Mouse (Mus musculus): Measurements from ENCODE around the gene Sfxn5. TPM values are rescaled to one million over a fixed set of nuclear protein-coding genes. Genes with fewer than 3 reads are reported as not detected.

Gene Sfxn5
- total and polyA plus RNA-seq, 3 experiments, result 1.8 to 3.0 TPM; not detected in 1

- TF ChIP-seq UBTF (IDR thresholded peaks at IDR 0.05; ENCODE audit: borderline replicate concordance, insufficient read depth, low read depth, low read length), result no peak
- no peak for TF ChIP-seq ZNF384 (IDR thresholded peaks at IDR 0.05; ENCODE audit: low read depth, low read length)
- TF ChIP-seq HCFC1 (IDR thresholded peaks at IDR 0.05; ENCODE audit: low read depth, low read length), result no peak
- TF ChIP-seq USF2 (IDR thresholded peaks at IDR 0.05; ENCODE audit: borderline replicate concordance in 1 of 2, insufficient read depth in 1 of 2, low read depth in 1 of 2, low read length in 2 of 2), result no peak
- no peak for TF ChIP-seq CHD2 (IDR thresholded peaks at IDR 0.05; ENCODE audit: low read length)
- no peak for TF ChIP-seq ZKSCAN1 (IDR thresholded peaks at IDR 0.05; ENCODE audit: low read depth, low read length)
- no peak for TF ChIP-seq RAD21 (IDR thresholded peaks at IDR 0.05; ENCODE audit: low read depth, low read length)
- no peak for TF ChIP-seq POLR2AphosphoS5 (IDR thresholded peaks at IDR 0.05; ENCODE audit: borderline replicate concordance, low read depth, low read length)
- TF ChIP-seq ETS1 (IDR thresholded peaks at IDR 0.05; ENCODE audit: low read depth, low read length), result no peak
- TF ChIP-seq ZC3H11A (IDR thresholded peaks at IDR 0.05; ENCODE audit: low read depth, low read length), result no peak
- no peak for TF ChIP-seq CHD1 (IDR thresholded peaks at IDR 0.05; ENCODE audit: low read depth, low read length)
- H3K27me3 ChIP-seq (ENCODE audit: control insufficient read depth in 1 of 2, insufficient read depth in 2 of 2, low read length in 2 of 2), result no peaks in the 10 kb centered on the region; a peak in 1 of 4 replicates
- H3K27ac ChIP-seq (ENCODE audit: control insufficient read depth, low read depth, low read length), result no peak overlapping the region
Measured at GRCm38 (mm10) chr6:85206939-85207285, 126.3 kb downstream of the Sfxn5 start.

DNA sequence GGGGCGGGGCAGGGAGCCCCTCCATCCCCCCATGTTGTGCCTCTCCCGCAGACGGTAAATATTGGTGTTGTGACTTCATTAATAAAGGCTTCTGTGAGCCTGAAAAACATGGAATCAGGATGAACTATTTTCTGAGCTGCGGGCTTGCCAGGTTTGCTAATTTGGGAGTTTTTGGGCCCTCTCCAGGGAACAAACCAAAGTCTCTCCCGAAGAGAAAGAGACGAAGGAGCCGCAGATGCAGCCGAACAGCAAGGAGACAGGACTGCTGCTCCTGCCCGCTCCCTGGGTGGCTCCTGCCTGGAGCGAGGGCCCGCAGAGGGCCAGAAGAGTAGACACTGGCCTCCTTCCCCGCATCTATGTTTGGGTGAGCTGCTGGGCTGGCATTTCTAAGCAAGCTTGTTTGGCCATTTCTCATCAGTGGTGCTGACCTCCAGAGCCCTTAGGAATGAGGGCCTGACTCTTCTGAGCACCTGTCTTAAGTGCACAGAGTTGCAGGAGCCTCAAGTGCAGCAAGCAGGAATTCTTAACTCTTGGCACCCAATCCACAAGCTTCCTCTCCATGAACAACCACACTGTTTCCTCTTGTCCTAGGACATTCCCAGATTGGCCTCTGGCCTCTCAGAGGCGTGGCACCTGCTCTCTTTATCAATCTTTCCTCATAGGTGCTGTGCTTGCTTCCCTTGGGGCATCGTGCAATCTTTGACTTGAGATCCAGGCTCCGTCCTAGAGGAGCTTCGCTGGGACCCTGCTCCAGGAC lies 126.9 kb downstream of the Sfxn5 start:
- no peak overlapping the region for H3K4me3 ChIP-seq (ENCODE audit: control insufficient read depth in 1 of 2, insufficient read depth in 1 of 2, low read depth in 2 of 2, low read length in 2 of 2)
- H3K27me3 ChIP-seq (ENCODE audit: control insufficient read depth in 1 of 2, insufficient read depth in 2 of 2, low read length in 2 of 2), result no peaks in the 10 kb centered on the region; a peak in 1 of 4 replicates
- no peak for DNase-seq (ENCODE audit: low read depth, low spot score)
- TF ChIP-seq ZNF384 (IDR thresholded peaks at IDR 0.05; ENCODE audit: low read depth, low read length), result no peak
- no peak for TF ChIP-seq GATA1 (IDR thresholded peaks at IDR 0.05; ENCODE audit: low read depth, low read length)
- TF ChIP-seq SIN3A (IDR thresholded peaks at IDR 0.05; ENCODE audit: low read length), result no peak
- TF ChIP-seq ELF1 (IDR thresholded peaks at IDR 0.05; ENCODE audit: low read depth, low read length), result no peak
- no peak for TF ChIP-seq ETS1 (IDR thresholded peaks at IDR 0.05; ENCODE audit: low read depth, low read length)
- TF ChIP-seq E2F4 (IDR thresholded peaks at IDR 0.05; ENCODE audit: borderline replicate concordance, low read depth, low read length), result no peak
- TF ChIP-seq USF1 (IDR thresholded peaks at IDR 0.05; ENCODE audit: low read depth, low read length), result no peak
- no peak for TF ChIP-seq GABPA (IDR thresholded peaks at IDR 0.05; ENCODE audit: low read depth, low read length)
- TF ChIP-seq RCOR1 (IDR thresholded peaks at IDR 0.05; ENCODE audit: low read depth, low read length), result no peak
- H3K9me3 ChIP-seq (replicated peaks; ENCODE audit: insufficient read depth, low read length), result no peaks in the 10 kb centered on the region
- no peaks in the 10 kb centered on the region for H3K4me1 ChIP-seq (ENCODE audit: control insufficient read depth in 1 of 2, insufficient read depth in 2 of 2, low read length in 2 of 2)
- H3K9ac ChIP-seq (ENCODE audit: control insufficient read depth, low read depth, low read length, poor library complexity, severe bottlenecking), result no peak overlapping the region
- H3K79me2 ChIP-seq (ENCODE audit: control insufficient read depth, insufficient read depth, low read length, poor library complexity), result no peaks in the 10 kb centered on the region
- H3K36me3 ChIP-seq (ENCODE audit: control insufficient read depth in 1 of 2, insufficient read depth in 2 of 2, low read length in 2 of 2), result no peaks in the 10 kb centered on the region
- no peak overlapping the region for H3K27ac ChIP-seq (ENCODE audit: control insufficient read depth, low read depth, low read length)

More at GRCm38 (mm10) chr6:85206939-85207285, 126.3 kb downstream of the Sfxn5 start:
- Histone ChIP-seq H3K36me3 (ENCODE audit: control insufficient read depth in 1 of 2, insufficient read depth in 2 of 2, low read length in 2 of 2) (no peaks in the 10 kb centered on the region), H3K9ac (ENCODE audit: control insufficient read depth, low read depth, low read length, poor library complexity, severe bottlenecking) (no peak overlapping the region), H3K79me2 (ENCODE audit: control insufficient read depth, insufficient read depth, low read length, poor library complexity) (no peaks in the 10 kb centered on the region), H3K4me1 (ENCODE audit: control insufficient read depth in 1 of 2, insufficient read depth in 2 of 2, low read length in 2 of 2) (no peaks in the 10 kb centered on the region), H3K4me3 (ENCODE audit: control insufficient read depth in 1 of 2, insufficient read depth in 1 of 2, low read depth in 2 of 2, low read length in 2 of 2) (no peak overlapping the region), H3K9me3 (replicated peaks; ENCODE audit: insufficient read depth, low read length) (no peaks in the 10 kb centered on the region)
- DNase-seq (ENCODE audit: low read depth, low spot score), result no peak
